Mouse (Mus musculus) brain, adult 2 months (tissue): ENCODE measurements at regions not wholly inside any gene's neighbourhood (a gene's known extent, or its start where the extent isn't known, plus 50 kb on each side); places are given as distances from the start of the nearest gene placed in this dataset.

Source experiments
- DNase-seq: peaks from one replicate; pipeline ENCODE4 v3.0.0; 2011; ENCODE audit warnings: low read depth, low spot score

- peak; percentile 94 for DNase-seq
These were observed 185.4 kb upstream of the Eci2 start for GRCm38 (mm10) chr13:35212276-35212675.

- no peak for DNase-seq
These were observed 187.3 kb upstream of the Eci2 start for GRCm38 (mm10) chr13:35214219-35214618.

- DNase-seq = peak; percentile 66
These were observed 199.4 kb upstream of the Eci2 start for GRCm38 (mm10) chr13:35226142-35226829.

GRCm38 (mm10) chr13:35226944-35227343 is 200.0 kb upstream of the Eci2 start:
- DNase-seq = peak; percentile 36

GRCm38 (mm10) chr13:35229601-35230000 is 202.7 kb upstream of the Eci2 start:
- DNase-seq = no peak

GRCm38 (mm10) chr13:35233636-35234035 is 206.7 kb upstream of the Eci2 start:
- DNase-seq = peak; percentile 81

GRCm38 (mm10) chr13:35241443-35241842 is 214.5 kb upstream of the Eci2 start:
- DNase-seq = peak; percentile 99

GRCm38 (mm10) chr13:35243946-35244345 is 217.1 kb upstream of the Eci2 start:
- DNase-seq = peak; percentile 83

- peak; percentile 61 for DNase-seq
These were observed 230.5 kb upstream of the Eci2 start for GRCm38 (mm10) chr13:35257386-35257785.

- DNase-seq = no peak
These were observed 231.8 kb upstream of the Eci2 start for GRCm38 (mm10) chr13:35258720-35259119.

- peak; percentile 51 for DNase-seq
These were observed 257.1 kb upstream of the Eci2 start for GRCm38 (mm10) chr13:35283959-35284358.

- DNase-seq = no peak
These were observed 275.2 kb upstream of the Eci2 start for GRCm38 (mm10) chr13:35302088-35302487.

GRCm38 (mm10) chr13:35316772-35317171 is 289.9 kb upstream of the Eci2 start:
- DNase-seq = no peak

GRCm38 (mm10) chr13:35326682-35327242 is 299.9 kb upstream of the Eci2 start:
- peak; percentile 73 for DNase-seq

GRCm38 (mm10) chr13:35328320-35328719 is 301.4 kb upstream of the Eci2 start:
- no peak for DNase-seq

- no peak for DNase-seq
These were observed 304.0 kb upstream of the Eci2 start for GRCm38 (mm10) chr13:35330926-35331325.

- peak; percentile 53 for DNase-seq
These were observed 314.0 kb upstream of the Cdyl start for GRCm38 (mm10) chr13:35345507-35346129.

- DNase-seq = peak; percentile 18
These were observed 311.4 kb upstream of the Cdyl start for GRCm38 (mm10) chr13:35348283-35348682.

- no peak for DNase-seq
These were observed 300.3 kb upstream of the Cdyl start for GRCm38 (mm10) chr13:35359345-35359744.

GRCm38 (mm10) chr13:35377487-35377886 is 282.1 kb upstream of the Cdyl start:
- no peak for DNase-seq

- DNase-seq = no peak
These were observed 280.1 kb upstream of the Cdyl start for GRCm38 (mm10) chr13:35379500-35379899.

GRCm38 (mm10) chr13:35380224-35381009 is 279.2 kb upstream of the Cdyl start:
- DNase-seq = no peak
